Mouse (Mus musculus) liver, embryonic 11.5 days (tissue): Measurements from ENCODE around the gene Eaf2. TPM values are rescaled to one million over a fixed set of nuclear protein-coding genes. Genes with fewer than 3 reads are reported as not detected.

Experiments used
- ATAC-seq: fragments of 200-750 bp; cut with Nextera tagmentation; replicated peaks from 2 replicates; pipeline ENCODE4 v1.8.0; 2017; ENCODE audit warnings: moderate number of reproducible peaks, mild to moderate bottlenecking, moderate TSS enrichment, moderate library complexity; ENCODE audit not compliant: low FRiP score
- DNase-seq: peaks from one replicate; pipeline ENCODE4 v3.0.0-alpha.2; 2017; ENCODE audit warnings: low spot score
- H3K27ac ChIP-seq: fragments of 300-500 bp; sonication (generic); 2 replicates; pipeline ENCODE4 v1.5.1; 2014; ENCODE audit warnings: mild to moderate bottlenecking, low read depth, low read length, control low read depth
- H3K27me3 ChIP-seq: fragments of 300-500 bp; sonication (generic); replicated peaks from 2 replicates; pipeline ENCODE4 v1.6.1; 2014; ENCODE audit warnings: low read length, mixed read lengths; ENCODE audit not compliant: control insufficient read depth, insufficient read depth
- H3K36me3 ChIP-seq: fragments of 300-500 bp; sonication (generic); 2 replicates; pipeline ENCODE4 v1.6.1; 2014; ENCODE audit warnings: mild to moderate bottlenecking, low read length, moderate library complexity, mixed read lengths; ENCODE audit not compliant: control insufficient read depth, insufficient read depth
- H3K4me1 ChIP-seq: fragments of 300-500 bp; sonication (generic); replicated peaks from 2 replicates; pipeline ENCODE4 v1.6.1; 2014; ENCODE audit warnings: low read length, mixed read lengths; ENCODE audit not compliant: control insufficient read depth, insufficient read depth
- H3K4me2 ChIP-seq: fragments of 300-500 bp; sonication (generic); 2 replicates; pipeline ENCODE4 v1.6.1; 2014; ENCODE audit warnings: mild to moderate bottlenecking, control low read depth, moderate library complexity
- H3K4me3 ChIP-seq: fragments of 300-500 bp; sonication (generic); 2 replicates; pipeline ENCODE4 v1.5.1; 2014; ENCODE audit warnings: low read depth, low read length, control low read depth
- H3K9ac ChIP-seq: fragments of 300-500 bp; sonication (generic); 2 replicates; pipeline ENCODE4 v1.6.1; 2014; ENCODE audit warnings: low read depth, low read length, control low read depth
- H3K9me3 ChIP-seq: fragments of 300-500 bp; sonication (generic); 2 replicates; pipeline ENCODE4 v1.6.1; 2016; ENCODE audit warnings: low read length, inconsistent platforms, mixed read lengths; ENCODE audit not compliant: control insufficient read depth
- WGBS: fragments of 180-500 bp; shearing (Covaris S2); extraction: QIAGEN DNeasy Blood & Tissue Kit; methylation state at CpG from one replicate; pipeline ENCODE4 v1.1.7; 2014; 5-methylcytosine and 5-hydroxymethylcytosine counted together
- polyA plus RNA-seq: library from polyadenylated mRNA; unstranded; fragments of >200 nt; fragmentation: Nextera tagmentation; extraction: Ambion mirVana; gene quantifications from 2 replicates; pipeline ENCODE4 v1.2.1, GENCODE M21; 2014

The Eaf2 gene
- polyA plus RNA-seq, 1 experiment from 2014 or later: 0.71 TPM

GRCm38 (mm10) chr16:36798334-36798733 is 76.5 kb downstream of the Eaf2 start:
- Histone ChIP-seq H3K4me2 (no peak overlapping the region), H3K9ac (no peak overlapping the region), H3K4me1 (no peaks in the 10 kb centered on the region), H3K27me3 (no peaks in the 10 kb centered on the region), H3K4me3 (no peak overlapping the region), H3K36me3 (no peaks in the 10 kb centered on the region), H3K27ac (no peak overlapping the region), H3K9me3 (no peaks in the 10 kb centered on the region)
- DNase-seq (no peak), ATAC-seq (no peak)
- 66% methylated on average over 2 of the region's 2 CpGs for WGBS

DNA sequence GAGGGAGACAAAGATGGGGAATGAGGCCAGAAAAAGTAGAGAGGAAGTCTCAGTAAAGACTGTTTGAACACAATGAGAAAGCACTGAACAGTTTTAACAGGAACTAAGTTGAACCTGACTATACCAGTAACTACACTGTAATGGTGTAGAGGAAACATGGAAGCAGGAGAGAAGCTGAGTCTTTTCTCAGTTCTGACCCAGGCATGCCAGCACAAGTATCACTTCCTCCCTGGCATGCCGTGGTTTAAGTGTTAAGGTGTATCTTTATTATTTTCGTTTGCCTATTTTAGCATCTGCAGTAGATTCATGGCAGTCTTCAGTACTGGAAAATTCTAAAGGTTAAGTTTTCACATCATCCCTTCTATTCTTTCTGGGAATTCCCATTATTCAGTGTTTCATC is 79.8 kb downstream of the Eaf2 start:
- Histone ChIP-seq H3K27me3 (no peaks in the 10 kb centered on the region), H3K36me3 (no peaks in the 10 kb centered on the region), H3K9ac (no peak overlapping the region), H3K27ac (no peak overlapping the region), H3K9me3 (no peaks in the 10 kb centered on the region), H3K4me2 (no peak overlapping the region), H3K4me3 (no peak overlapping the region), H3K4me1 (no peaks in the 10 kb centered on the region)
- WGBS: 54% methylated on average over 2 of the region's 2 CpGs
- DNase-seq: no peak
- no peak for ATAC-seq

DNA sequence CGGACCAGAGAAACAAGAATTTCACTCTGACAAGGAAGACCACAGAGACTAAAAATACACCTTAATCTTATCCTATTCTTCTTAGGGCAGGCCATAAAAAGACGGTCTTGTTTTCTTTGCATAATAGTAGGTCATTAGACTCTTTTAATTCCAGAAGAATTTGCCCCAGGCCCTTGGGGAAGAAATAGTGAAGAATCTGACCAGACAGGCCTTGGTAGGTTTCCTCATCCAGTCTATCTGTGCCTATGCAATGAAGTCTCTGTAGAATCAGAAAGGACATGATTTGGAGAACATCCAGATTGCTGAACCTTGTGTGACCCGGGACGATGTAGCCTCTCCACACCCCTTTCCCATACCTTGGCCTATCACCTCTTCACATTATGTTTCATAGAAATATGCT is 84.6 kb downstream of the Eaf2 start:
- Histone ChIP-seq H3K9me3 (no peaks in the 10 kb centered on the region), H3K27me3 (no peaks in the 10 kb centered on the region), H3K4me3 (no peak overlapping the region), H3K36me3 (no peaks in the 10 kb centered on the region), H3K4me1 (no peaks in the 10 kb centered on the region), H3K4me2 (no peak overlapping the region), H3K27ac (no peak overlapping the region), H3K9ac (no peak overlapping the region)
- WGBS: 85% methylated on average over 4 of the region's 4 CpGs
- ATAC-seq (no peak), DNase-seq (no peak)

- ATAC-seq (no peak), DNase-seq (no peak)
- Histone ChIP-seq H3K9me3 (no peaks in the 10 kb centered on the region), H3K27me3 (no peaks in the 10 kb centered on the region), H3K4me1 (no peaks in the 10 kb centered on the region), H3K27ac (no peak overlapping the region), H3K4me2 (no peak overlapping the region), H3K4me3 (no peak overlapping the region), H3K36me3 (no peaks in the 10 kb centered on the region), H3K9ac (no peak overlapping the region)
- 82% methylated on average over 7 of the region's 7 CpGs for WGBS
These were observed 88.3 kb downstream of the Eaf2 start for GRCm38 (mm10) chr16:36786466-36786865.

DNA sequence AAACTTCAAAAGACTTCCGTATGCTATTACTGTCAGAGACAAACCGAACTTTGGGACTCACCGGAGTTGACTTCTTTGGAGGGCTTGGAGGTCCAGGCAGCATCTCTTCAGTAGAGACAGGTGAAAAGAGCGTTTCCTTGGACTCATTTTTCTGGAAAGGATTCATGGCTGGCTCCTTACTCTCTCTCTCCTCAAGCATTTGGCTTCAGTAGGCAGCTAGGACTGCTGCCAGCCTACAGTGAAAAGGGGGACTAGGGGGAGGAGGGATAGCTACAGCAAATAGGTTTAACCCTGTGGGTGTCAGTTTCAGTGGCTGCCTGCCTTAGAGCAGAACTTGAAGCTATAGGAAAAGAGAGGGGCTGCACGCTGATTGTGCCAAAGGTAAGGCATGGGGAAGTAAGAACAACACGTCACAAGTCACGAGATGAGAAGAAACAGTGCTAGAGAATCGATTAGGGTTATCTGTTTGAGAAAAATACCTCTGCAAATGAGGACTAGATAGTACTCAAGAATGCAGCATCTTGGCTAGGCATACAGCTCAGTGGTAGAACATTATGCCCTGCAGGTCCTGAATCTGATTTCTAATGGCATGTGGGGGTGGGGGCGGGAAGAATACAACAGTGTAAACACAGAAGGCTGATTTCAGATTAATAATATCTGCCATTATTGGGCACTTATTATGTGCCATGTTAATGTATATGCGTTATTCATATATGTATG is 90.0 kb downstream of the Eaf2 start, which contains the start of gene Slc15a2:
Gene Slc15a2, minus strand, starts transcription at position 369 of the 720 bp plus-strand sequence.
- Histone ChIP-seq H3K4me1 (no peaks in the 10 kb centered on the region), H3K4me3 (no peak within 1 kb of the TSS), H3K9ac (no peak within 1 kb of the TSS), H3K27me3 (no peaks in the 10 kb centered on the region), H3K36me3 (no peaks in the 10 kb centered on the region), H3K4me2 (no peak within 1 kb of the TSS), H3K9me3 (no peaks in the 10 kb centered on the region), H3K27ac (no peak within 1 kb of the TSS)
- no peak for DNase-seq
- WGBS: 67% methylated on average over 10 of the region's 10 CpGs
- no peak for ATAC-seq

- Histone ChIP-seq H3K36me3 (no peaks in the 10 kb centered on the region), H3K9me3 (no peaks in the 10 kb centered on the region), H3K27me3 (no peaks in the 10 kb centered on the region), H3K4me2 (no peak overlapping the region), H3K4me3 (no peak overlapping the region), H3K4me1 (no peaks in the 10 kb centered on the region), H3K9ac (no peak overlapping the region), H3K27ac (no peak overlapping the region)
- DNase-seq (no peak), ATAC-seq (no peak)
- WGBS: 89% methylated on average over 2 of the region's 2 CpGs
These were observed 90.7 kb downstream of the Eaf2 start for GRCm38 (mm10) chr16:36784146-36784545.

DNA sequence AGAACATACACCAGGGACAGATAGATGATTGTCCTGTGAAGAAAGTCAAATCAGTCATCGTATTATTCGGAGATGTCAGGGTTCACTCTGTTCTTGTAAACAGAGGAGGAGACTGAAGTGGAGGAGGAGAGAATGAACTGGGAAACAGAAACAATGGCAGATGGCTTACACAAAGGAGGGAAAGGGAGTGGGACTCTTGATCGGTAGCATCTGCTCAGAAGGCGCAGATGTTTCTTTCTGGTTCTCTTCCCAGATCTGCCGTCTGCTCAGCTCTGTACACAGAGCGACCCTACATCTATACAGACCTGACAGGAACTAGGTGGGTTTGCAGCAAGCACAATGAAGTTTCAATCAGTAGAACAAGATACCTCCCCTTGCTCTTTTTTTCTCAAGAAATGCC is 99.1 kb downstream of the Eaf2 start:
- DNase-seq (no peak), ATAC-seq (no peak)
- Histone ChIP-seq H3K27me3 (no peaks in the 10 kb centered on the region), H3K36me3 (no peaks in the 10 kb centered on the region), H3K9ac (no peak overlapping the region), H3K4me2 (no peak overlapping the region), H3K9me3 (no peaks in the 10 kb centered on the region), H3K4me1 (no peaks in the 10 kb centered on the region), H3K27ac (no peak overlapping the region), H3K4me3 (no peak overlapping the region)
- 83% methylated on average over 6 of the region's 6 CpGs for WGBS

- DNase-seq (no peak), ATAC-seq (no peak)
- Histone ChIP-seq H3K27ac (no peak overlapping the region), H3K36me3 (no peaks in the 10 kb centered on the region), H3K9me3 (no peaks in the 10 kb centered on the region), H3K4me2 (no peak overlapping the region), H3K9ac (no peak overlapping the region), H3K4me3 (no peak overlapping the region), H3K27me3 (no peaks in the 10 kb centered on the region), H3K4me1 (no peaks in the 10 kb centered on the region)
- WGBS: 81% methylated on average over 5 of the region's 5 CpGs
These were observed 101.8 kb downstream of the Eaf2 start for GRCm38 (mm10) chr16:36772996-36773395.

DNA sequence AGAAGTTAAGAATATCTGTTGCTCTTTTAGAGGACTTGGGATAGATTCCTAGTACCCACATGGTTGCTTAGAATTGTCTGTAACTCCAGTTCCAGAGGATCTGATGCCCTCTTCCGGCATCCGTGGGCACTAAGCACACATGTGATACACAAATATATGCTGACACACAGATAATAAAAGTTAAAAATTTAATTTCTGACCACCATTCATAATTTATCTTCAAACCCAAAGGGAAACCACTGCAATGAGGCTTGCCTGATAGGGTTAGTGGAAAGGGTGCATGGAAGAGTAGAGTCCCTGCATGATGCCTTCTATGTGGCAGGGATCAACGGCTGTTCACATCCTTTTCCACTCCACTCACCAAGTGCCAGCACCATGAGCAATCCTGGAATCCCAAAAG is 103.1 kb downstream of the Eaf2 start:
- DNase-seq: no peak
- H3K9ac ChIP-seq: no peak overlapping the region
- no peaks in the 10 kb centered on the region for H3K36me3 ChIP-seq
- H3K27me3 ChIP-seq: no peaks in the 10 kb centered on the region
- H3K4me1 ChIP-seq: no peaks in the 10 kb centered on the region
- no peak for ATAC-seq
- 86% methylated on average over 3 of the region's 3 CpGs for WGBS
- H3K9me3 ChIP-seq: no peaks in the 10 kb centered on the region
- no peak overlapping the region for H3K4me3 ChIP-seq
- no peak overlapping the region for H3K27ac ChIP-seq
- H3K4me2 ChIP-seq: no peak overlapping the region
